Mouse (Mus musculus) stomach, postnatal 0 days (tissue): ENCODE measurements at regions not wholly inside any gene's neighbourhood (a gene's known extent, or its start where the extent isn't known, plus 50 kb on each side); places are given as distances from the start of the nearest gene placed in this dataset.

Experiments used
- ATAC-seq: fragments of 200-750 bp; cut with Nextera tagmentation; 2 replicates; pipeline ENCODE4 v1.8.0; 2017; ENCODE audit not compliant: low FRiP score, low TSS enrichment
- DNase-seq: peaks from one replicate; pipeline ENCODE4 v3.0.0-alpha.2; 2016; ENCODE audit warnings: low spot score
- H3K27ac ChIP-seq: fragments of 300-500 bp; sonication (generic); replicated peaks from 2 replicates; pipeline ENCODE4 v1.5.1; 2014; ENCODE audit warnings: mild to moderate bottlenecking, control low read depth
- H3K27me3 ChIP-seq: fragments of 300-500 bp; sonication (generic); 2 replicates; pipeline ENCODE4 v1.6.1; 2014; ENCODE audit warnings: low read length; ENCODE audit not compliant: control insufficient read depth, insufficient read depth
- H3K36me3 ChIP-seq: fragments of 300-500 bp; sonication (generic); 2 replicates; pipeline ENCODE4 v1.6.1; 2014; ENCODE audit warnings: low read length, mixed read lengths; ENCODE audit not compliant: control insufficient read depth, insufficient read depth
- H3K4me1 ChIP-seq: fragments of 300-500 bp; sonication (generic); replicated peaks from 2 replicates; pipeline ENCODE4 v1.6.1; 2014; ENCODE audit warnings: antibody characterized with exemption; ENCODE audit not compliant: control insufficient read depth, insufficient read depth
- H3K4me2 ChIP-seq: fragments of 300-500 bp; sonication (generic); replicated peaks from 2 replicates; pipeline ENCODE4 v1.6.1; 2014; ENCODE audit warnings: low read depth, mild to moderate bottlenecking, control low read depth, moderate library complexity
- H3K4me3 ChIP-seq: fragments of 300-500 bp; sonication (generic); 2 replicates; pipeline ENCODE4 v1.5.1; 2014; ENCODE audit warnings: low read depth, low read length, control low read depth
- H3K9ac ChIP-seq: fragments of 300-500 bp; sonication (generic); 2 replicates; pipeline ENCODE4 v1.6.1; 2014; ENCODE audit warnings: mild to moderate bottlenecking, low read length, control low read depth, mixed read lengths
- H3K9me3 ChIP-seq: fragments of 300-500 bp; sonication (generic); 2 replicates; pipeline ENCODE4 v1.6.1; 2016; ENCODE audit warnings: low read length; ENCODE audit not compliant: control insufficient read depth
- CTCF ChIP-seq: IDR thresholded peaks from 2 replicates; pipeline ENCODE4 v1.5.1; 2016; ENCODE audit warnings: antibody characterized with exemption, low read depth, mild to moderate bottlenecking, moderate library complexity
- EP300 ChIP-seq: optimal IDR thresholded peaks from 2 replicates; pipeline ENCODE3; 2016; ENCODE audit warnings: antibody characterized with exemption
- WGBS: fragments of 180-500 bp; shearing (Covaris S2); extraction: QIAGEN DNeasy Blood & Tissue Kit; methylation state at CpG from one replicate; pipeline ENCODE4 v1.1.7; 2014; 5-methylcytosine and 5-hydroxymethylcytosine counted together

DNA sequence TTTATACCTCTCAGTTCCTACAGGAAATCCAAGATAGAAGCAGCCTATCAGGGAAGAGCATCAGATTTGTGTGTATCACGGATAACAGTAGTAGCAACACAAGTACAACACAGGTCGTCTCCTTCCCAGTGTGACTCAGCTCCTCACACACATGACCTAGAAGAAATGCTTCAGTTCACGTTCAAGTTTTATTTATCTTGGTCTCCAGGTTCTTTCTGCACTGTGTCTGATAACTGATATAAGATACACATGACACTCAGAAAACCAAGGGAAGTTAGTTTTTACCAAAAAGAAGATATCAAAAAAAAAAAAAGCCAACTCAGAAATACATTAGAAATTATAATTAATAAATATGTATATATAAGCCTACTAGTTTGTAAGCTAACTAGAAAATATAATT lies 515.0 kb downstream of the Prdm13 start:
- Histone ChIP-seq H3K4me2 (no peak overlapping the region), H3K36me3 (no peaks in the 10 kb centered on the region), H3K9me3 (no peaks in the 10 kb centered on the region), H3K27ac (no peak overlapping the region), H3K9ac (no peak overlapping the region), H3K4me1 (no peaks in the 10 kb centered on the region), H3K27me3 (no peaks in the 10 kb centered on the region), H3K4me3 (no peak overlapping the region)
- TF ChIP-seq EP300 (no peak), CTCF (no peak)
- ATAC-seq, result no peak
- WGBS, result 65% methylated on average over 3 of the region's 3 CpGs
- DNase-seq, result no peak

DNA sequence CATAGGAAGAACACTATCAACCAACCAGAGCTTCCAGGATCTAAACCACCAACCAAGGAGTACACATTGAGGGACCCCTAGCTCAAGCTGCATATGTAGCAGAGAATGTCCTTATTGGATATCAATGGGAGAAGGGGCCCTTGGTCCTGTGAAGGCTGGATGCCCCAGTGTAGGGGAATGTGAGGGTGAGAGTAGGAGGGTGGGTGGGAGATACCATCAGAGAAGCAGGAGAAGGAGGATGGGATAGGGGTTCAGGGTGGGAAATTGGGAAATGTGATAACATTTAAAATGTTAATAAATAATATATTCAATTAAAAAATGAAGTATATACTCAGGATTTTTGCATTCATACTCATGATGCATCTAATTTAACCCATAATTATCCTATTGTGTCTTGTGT lies 523.6 kb downstream of the Prdm13 start:
- ATAC-seq, result no peak
- DNase-seq, result no peak
- no peaks in the 10 kb centered on the region for H3K36me3 ChIP-seq
- TF ChIP-seq CTCF, result no peak
- no peak for TF ChIP-seq EP300
- H3K9me3 ChIP-seq, result no peaks in the 10 kb centered on the region
- H3K27me3 ChIP-seq, result no peaks in the 10 kb centered on the region
- H3K27ac ChIP-seq, result no peak overlapping the region
- no peak overlapping the region for H3K4me3 ChIP-seq
- no peaks in the 10 kb centered on the region for H3K4me1 ChIP-seq
- H3K9ac ChIP-seq, result no peak overlapping the region
- H3K4me2 ChIP-seq, result no peak overlapping the region

DNA sequence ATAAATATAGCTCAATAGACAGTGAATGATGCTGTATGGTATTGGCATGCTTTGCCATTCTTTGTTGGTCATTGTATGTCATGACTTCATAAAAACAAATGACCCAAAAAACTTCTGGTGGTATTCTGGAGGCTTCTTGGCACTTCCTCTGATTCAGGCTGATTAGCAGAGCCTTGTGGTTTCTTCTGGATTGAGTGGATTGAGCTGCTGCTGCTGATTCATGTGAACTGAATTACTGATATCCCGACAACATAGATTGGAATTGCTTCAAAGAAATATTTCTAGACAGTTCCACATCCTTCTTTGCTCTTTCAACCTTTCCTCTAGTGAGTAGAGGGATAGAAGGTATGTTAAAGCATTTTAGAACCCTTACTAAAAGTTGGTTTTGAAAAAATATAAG lies 559.9 kb downstream of the Prdm13 start:
- ATAC-seq, result no peak
- H3K9me3 ChIP-seq, result no peaks in the 10 kb centered on the region
- no peak overlapping the region for H3K4me2 ChIP-seq
- H3K36me3 ChIP-seq, result no peaks in the 10 kb centered on the region
- no peak overlapping the region for H3K4me3 ChIP-seq
- DNase-seq, result no peak
- TF ChIP-seq CTCF (no peak), EP300 (no peak)
- no peaks in the 10 kb centered on the region for H3K4me1 ChIP-seq
- H3K9ac ChIP-seq, result no peak overlapping the region
- no peak overlapping the region for H3K27ac ChIP-seq
- WGBS, result 90% methylated on average over 1 of the region's 1 CpGs
- no peaks in the 10 kb centered on the region for H3K27me3 ChIP-seq

DNA sequence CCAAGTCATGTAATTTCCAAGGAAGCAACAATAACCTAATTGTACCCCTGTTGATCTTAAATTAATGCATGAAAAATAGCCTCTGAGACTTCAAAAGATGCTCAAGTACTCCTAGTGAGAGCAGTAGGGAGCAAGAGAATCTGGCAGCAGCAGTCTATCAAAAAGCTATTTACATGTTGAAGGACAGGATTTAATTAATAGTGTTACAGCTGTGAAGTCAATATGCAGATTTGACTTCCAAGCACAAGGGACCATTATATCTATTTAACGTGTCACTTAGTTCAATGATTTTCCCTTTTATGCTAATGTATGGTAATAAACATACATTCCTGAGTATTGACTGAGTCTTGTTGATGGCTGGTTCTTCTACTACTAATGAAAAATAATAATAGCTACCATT lies 590.0 kb downstream of the Prdm13 start:
- ATAC-seq (no peak), DNase-seq (no peak)
- WGBS, result 88% methylated on average over 1 of the region's 1 CpGs
- H3K27me3 ChIP-seq, result no peaks in the 10 kb centered on the region
- no peaks in the 10 kb centered on the region for H3K4me1 ChIP-seq
- no peak overlapping the region for H3K27ac ChIP-seq
- no peaks in the 10 kb centered on the region for H3K9me3 ChIP-seq
- TF ChIP-seq CTCF (no peak), EP300 (no peak)
- no peaks in the 10 kb centered on the region for H3K36me3 ChIP-seq
- H3K9ac ChIP-seq, result no peak overlapping the region
- H3K4me3 ChIP-seq, result no peak overlapping the region
- no peak overlapping the region for H3K4me2 ChIP-seq

DNA sequence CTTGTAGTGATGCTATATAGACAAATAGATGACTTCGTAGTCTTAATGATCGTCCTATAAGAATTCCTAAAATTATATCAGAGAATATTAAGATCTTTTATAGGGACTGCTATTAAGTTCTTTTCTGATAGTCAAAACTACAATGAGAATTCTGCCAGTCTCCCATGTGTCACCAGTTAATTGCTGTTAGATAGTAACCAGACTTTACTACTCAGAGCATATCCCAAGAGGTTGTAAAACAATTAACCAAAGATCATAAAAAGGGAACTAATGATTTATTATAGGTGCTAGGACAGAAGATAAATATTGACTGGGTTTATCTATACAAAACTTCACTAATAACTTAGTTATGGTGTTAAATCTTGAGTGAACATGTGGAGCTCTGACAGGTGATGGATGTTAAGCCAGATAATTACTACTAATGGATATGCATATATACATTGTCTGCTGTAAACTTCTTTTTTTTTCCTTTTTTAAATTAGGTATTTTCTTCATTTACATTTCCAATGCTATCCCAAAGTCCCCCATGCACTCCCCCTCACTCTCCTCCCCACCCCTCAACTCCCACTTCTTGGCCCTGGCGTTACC lies 615.5 kb downstream of the Prdm13 start:
- H3K9me3 ChIP-seq, result no peaks in the 10 kb centered on the region
- TF ChIP-seq CTCF (no peak), EP300 (no peak)
- H3K4me2 ChIP-seq, result no peak overlapping the region
- DNase-seq (no peak), ATAC-seq (no peak)
- no peak overlapping the region for H3K4me3 ChIP-seq
- no peak overlapping the region for H3K9ac ChIP-seq
- H3K27ac ChIP-seq, result no peak overlapping the region
- no peaks in the 10 kb centered on the region for H3K36me3 ChIP-seq
- no peaks in the 10 kb centered on the region for H3K27me3 ChIP-seq
- no peaks in the 10 kb centered on the region for H3K4me1 ChIP-seq
- WGBS, result 85% methylated on average over 3 of the region's 3 CpGs
